Mouse (Mus musculus): ENCODE results near the gene Shank2. TPM values are rescaled to one million over a fixed set of nuclear protein-coding genes. Genes with fewer than 3 reads are reported as not detected.

Gene Shank2
- total RNA-seq, 4 experiments from 2014 or later: 108 to 123 (median 112) TPM

DNA sequence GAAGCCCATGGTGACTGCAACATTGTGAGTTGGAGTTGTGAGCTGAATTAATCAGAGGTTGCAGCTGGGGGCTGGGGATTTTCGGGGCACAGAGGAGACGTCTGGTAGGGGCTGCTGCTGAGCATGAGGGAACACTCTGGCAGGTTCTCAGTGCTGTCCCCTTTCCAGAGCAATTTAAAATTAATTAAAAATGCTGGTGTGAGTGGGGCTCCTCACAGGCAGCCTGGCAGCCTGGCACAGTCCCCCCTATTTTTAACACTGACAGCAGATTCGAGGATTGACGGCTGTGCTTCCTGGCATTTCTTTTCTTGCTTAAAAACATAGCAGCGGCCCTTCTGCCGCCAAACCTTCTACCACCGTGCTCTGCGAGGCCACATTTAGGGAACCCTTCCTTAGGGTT lies 157.8 kb downstream of the Shank2 start:
- no peak for DNase-seq (ENCODE audit: low spot score in 2 of 2)

DNA sequence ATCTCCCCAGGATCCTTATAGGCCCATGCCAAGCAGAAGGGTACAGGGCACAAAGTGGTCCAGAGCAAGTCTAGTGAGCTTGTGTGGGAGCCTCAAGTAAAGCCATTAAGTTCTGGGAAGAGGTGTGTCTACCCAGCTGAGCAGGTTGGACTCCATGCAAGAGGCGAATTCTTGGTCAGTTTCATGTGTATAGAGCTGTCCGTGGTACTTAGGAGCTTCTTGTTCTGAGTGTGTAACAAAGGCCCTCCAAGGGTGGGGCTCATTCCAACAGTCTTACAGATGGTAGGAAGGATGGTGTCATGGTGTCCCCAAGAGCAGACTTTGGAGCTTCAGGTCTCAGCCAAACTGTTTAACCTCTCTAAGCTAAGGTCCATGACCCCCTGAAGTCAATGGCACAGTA lies 158.3 kb downstream of the Shank2 start:
- DNase-seq (ENCODE audit: low spot score in 2 of 2): no peak

- DNase-seq (ENCODE audit: low spot score in 2 of 2): peak in 1 of 2 experiments; percentile 31
Measured at GRCm38 (mm10) chr7:144160646-144161249, 159.0 kb downstream of the Shank2 start.

DNA sequence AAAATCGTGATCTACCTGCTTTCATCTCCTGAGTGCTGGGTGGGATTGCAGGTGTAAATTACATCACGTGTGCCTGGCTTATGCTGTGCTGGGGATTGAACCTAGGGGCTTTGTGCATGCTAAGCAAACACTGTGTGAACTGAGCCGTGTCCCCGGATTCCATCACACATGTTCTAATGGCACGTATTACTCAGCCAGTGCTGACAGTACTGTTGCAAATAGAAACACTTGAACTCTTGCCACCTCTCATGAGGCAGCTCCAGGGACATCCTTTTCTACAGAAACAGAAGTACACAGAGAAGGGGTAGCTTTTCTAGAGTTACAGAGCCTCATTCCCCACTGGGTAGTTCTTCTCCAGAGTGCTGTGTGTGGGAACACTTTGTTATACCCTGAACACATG lies 168.5 kb downstream of the Shank2 start:
- no peak for DNase-seq (ENCODE audit: low spot score in 2 of 2)

GRCm38 (mm10) chr7:144170686-144171085 lies 169.0 kb downstream of the Shank2 start:
- peak in 1 of 2 experiments; percentile 48 for DNase-seq (ENCODE audit: low spot score in 2 of 2)

- no peak for DNase-seq (ENCODE audit: low spot score in 2 of 2)
Measured at GRCm38 (mm10) chr7:144173869-144174268, 172.1 kb downstream of the Shank2 start.

GRCm38 (mm10) chr7:144174329-144174728 lies 172.6 kb downstream of the Shank2 start:
- DNase-seq (ENCODE audit: low spot score in 2 of 2): peak in 1 of 2 experiments; percentile 53

- no peak for DNase-seq (ENCODE audit: low spot score in 2 of 2)
Measured at GRCm38 (mm10) chr7:144175025-144175424, 173.3 kb downstream of the Shank2 start.

GRCm38 (mm10) chr7:144175481-144176233 lies 173.9 kb downstream of the Shank2 start:
- peak; percentile 48 to 57 for DNase-seq (ENCODE audit: low spot score in 2 of 2)

DNA sequence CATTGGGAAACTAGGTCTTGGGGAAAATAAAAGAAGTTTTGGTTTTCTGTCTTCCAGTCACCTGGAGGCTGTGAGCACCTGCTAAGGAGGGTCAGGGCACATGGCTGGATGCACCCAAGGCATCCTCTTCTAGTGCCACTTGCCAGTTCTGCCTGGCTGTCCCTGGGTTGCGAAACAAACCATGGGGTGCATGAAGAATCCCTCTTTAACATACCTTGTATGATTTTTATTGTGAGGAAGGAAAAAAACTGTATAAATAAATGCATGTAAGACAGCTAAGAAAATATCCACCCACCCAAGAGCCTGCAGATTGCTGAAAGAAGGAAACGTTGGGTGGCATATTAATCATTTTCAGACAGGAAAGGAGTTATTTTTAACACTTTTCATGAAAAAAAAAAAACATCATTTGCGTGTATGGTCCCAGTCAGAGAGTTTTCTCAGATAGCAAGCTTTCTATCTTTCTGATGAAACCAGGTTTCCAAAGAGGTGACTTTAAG lies 174.6 kb downstream of the Shank2 start:
- DNase-seq (ENCODE audit: low spot score in 2 of 2): no peak

DNA sequence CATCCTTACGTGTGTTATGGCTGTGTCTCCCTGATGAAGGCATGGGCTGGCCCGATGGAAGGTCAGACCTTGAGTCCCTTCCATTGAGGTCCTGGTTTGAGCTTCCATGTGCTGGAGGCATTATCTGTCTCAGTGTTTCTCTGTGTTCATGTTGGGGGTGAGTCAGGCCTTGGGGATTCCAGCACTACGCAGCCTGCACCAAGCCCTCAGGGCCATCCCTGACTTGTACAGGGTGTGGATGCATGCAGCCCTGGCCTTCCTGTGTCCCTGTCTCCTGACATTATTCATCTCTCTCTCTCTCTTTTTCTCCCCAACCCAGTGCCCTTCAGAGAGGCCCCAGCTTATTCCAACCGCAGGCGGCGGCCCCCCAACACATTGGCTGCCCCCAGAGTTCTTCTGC lies 177.7 kb downstream of the Shank2 start:
- DNase-seq (ENCODE audit: low spot score in 2 of 2): no peak

DNA sequence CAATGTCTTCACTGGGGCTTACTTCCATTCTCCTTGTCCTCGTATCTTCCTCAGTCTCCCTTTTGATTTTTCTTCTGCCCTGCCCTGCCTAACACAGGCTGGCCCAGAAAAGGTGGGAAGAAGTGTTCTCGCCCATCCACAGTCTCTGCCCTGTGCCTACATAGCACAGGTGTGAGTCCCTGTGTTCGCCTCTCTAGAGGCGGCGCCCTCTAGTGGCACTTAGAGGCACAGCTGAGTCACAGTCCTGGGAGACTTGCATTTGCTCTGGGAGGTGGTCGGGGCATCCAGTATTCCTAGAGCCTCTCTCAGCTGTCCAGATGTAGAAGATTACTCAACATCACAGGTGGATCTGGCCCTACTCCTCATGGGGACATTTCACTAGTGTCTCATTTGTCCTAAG lies 179.2 kb downstream of the Shank2 start:
- peak; percentile 38 to 57 for DNase-seq (ENCODE audit: low spot score in 2 of 2)

GRCm38 (mm10) chr7:144187869-144188430 lies 186.2 kb downstream of the Shank2 start:
- DNase-seq (ENCODE audit: low spot score in 2 of 2): no peak

DNA sequence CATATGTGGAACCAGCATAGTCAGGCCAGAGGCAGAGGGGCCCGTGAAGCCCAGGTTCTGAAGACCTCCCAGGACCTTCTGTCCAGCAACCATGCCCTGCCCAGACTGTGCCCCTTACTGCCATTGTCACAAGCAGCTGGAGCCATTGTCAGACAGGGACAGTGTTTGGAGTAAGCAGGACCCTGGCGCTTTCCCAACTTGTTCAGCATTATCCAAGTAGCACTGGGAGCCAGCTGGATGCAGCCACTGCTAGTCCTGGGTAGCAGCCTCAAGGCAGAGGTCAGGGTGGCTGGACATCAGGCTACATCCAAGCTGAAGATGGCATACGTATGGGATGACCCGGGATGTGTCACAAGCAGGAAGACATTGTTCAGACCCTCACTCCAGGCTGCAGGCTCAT lies 187.7 kb downstream of the Shank2 start:
- no peak for DNase-seq (ENCODE audit: low spot score in 2 of 2)

DNA sequence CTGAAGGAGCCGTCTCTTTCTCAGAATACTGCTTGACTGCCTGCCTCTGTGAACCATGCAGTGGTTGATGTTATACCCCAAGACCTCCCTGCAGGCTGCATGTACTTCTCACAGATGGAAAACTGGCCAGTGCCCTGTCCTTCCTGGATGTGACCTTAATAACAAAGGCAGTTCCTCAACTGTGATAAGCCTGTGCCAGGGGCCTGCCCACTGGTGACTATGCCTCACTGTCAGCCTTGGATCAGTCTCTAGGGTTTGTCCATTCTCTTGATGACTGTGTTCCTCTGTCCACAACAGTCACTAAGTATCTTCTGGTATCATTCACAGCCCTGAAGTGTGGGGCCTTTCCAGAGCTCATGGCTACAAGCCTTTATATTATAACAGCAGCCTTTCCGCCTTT lies 196.8 kb downstream of the Shank2 start:
- no peak for DNase-seq (ENCODE audit: low spot score in 2 of 2)

GRCm38 (mm10) chr7:144202017-144202682 lies 200.4 kb downstream of the Shank2 start:
- DNase-seq (ENCODE audit: low spot score in 2 of 2): no peak

DNA sequence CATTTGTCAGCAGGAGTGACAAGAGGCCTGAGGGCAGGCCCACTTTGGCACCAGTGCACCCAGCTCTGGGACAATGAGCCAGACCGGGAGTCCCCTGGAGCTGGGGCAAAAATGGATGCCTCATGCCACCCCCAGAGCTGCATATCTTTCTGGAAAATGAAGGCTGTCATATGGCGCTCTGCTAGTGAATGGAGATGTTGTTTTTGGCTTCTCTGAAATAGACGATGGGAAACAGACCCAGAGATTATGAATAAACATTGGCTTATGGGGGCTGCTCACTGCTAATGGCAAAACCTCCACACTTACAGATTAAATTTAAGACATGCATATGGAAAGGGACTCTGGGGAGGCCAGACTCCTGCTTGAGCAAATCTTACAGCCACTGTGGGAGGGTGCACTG lies 202.6 kb downstream of the Shank2 start:
- DNase-seq (ENCODE audit: low spot score in 2 of 2): no peak

- DNase-seq (ENCODE audit: low spot score in 2 of 2): no peak
Measured at GRCm38 (mm10) chr7:144205161-144205560, 203.4 kb downstream of the Shank2 start.

GRCm38 (mm10) chr7:144205837-144206236 lies 204.1 kb downstream of the Shank2 start:
- DNase-seq (ENCODE audit: low spot score in 2 of 2): peak in 1 of 2 experiments; percentile 82

GRCm38 (mm10) chr7:144206254-144206653 lies 204.5 kb downstream of the Shank2 start:
- peak in 1 of 2 experiments; percentile 68 for DNase-seq (ENCODE audit: low spot score in 2 of 2)

- DNase-seq (ENCODE audit: low spot score in 2 of 2): no peak
Measured at GRCm38 (mm10) chr7:144207100-144207499, 205.4 kb downstream of the Shank2 start.

- DNase-seq (ENCODE audit: low spot score in 2 of 2): peak; percentile 36 to 80
Measured at GRCm38 (mm10) chr7:144207849-144208248, 206.1 kb downstream of the Shank2 start.
